Mouse (Mus musculus): Measurements from ENCODE around the gene Cngb1. TPM values are rescaled to one million over a fixed set of nuclear protein-coding genes. Genes with fewer than 3 reads are reported as not detected.
"Not testable (repeated sequence)": the region's sequence is repeated elsewhere in the genome, so short reads cannot be mapped to it uniquely, and the experiment has no call there.

Cngb1 gene
- total RNA-seq, 2 experiments from 2014 or later, result 0.75 to 0.86 TPM

- DNase-seq (ENCODE audit: low spot score), result no peak
Observed at GRCm38 (mm10) chr8:95255611-95256010, 50.8 kb downstream of the Cngb1 start.

GRCm38 (mm10) chr8:95254564-95255434, 51.6 kb downstream of the Cngb1 start:
- intact Hi-C loops (cut with DNase I), result loop anchor here (1.0 to 5.0 kb wide), 3 partner anchors 48 to 183 kb away; partner anchors contain the start of gene Zfp319
- DNase-seq (ENCODE audit: low spot score), result peak; percentile 88

More at GRCm38 (mm10) chr8:95255611-95256010, 50.8 kb downstream of the Cngb1 start:
- intact Hi-C loops (cut with DNase I), result loop anchor here (1.0 to 5.0 kb wide), 2 partner anchors 47 to 182 kb away; no protein-coding TSS in a partner anchor

GRCm38 (mm10) chr8:95252056-95252455, 54.3 kb downstream of the Cngb1 start:
- intact Hi-C loops (cut with DNase I), result no loop called here
- DNase-seq (ENCODE audit: low spot score), result no peak

- no peak for DNase-seq (ENCODE audit: low spot score)
- intact Hi-C loops (cut with DNase I), result no loop called here
Observed at GRCm38 (mm10) chr8:95249847-95250246, 56.5 kb downstream of the Cngb1 start.

GRCm38 (mm10) chr8:95247277-95247676, 59.1 kb downstream of the Cngb1 start:
- DNase-seq (ENCODE audit: low spot score), result no peak
- intact Hi-C loops (cut with DNase I), result no loop called here

GRCm38 (mm10) chr8:95245180-95245579, 61.2 kb downstream of the Cngb1 start:
- DNase-seq (ENCODE audit: low spot score), result peak; percentile 41
- intact Hi-C loops (cut with DNase I), result no loop called here

- intact Hi-C loops (cut with DNase I), result no loop called here
Observed at GRCm38 (mm10) chr8:95243853-95244252, 62.5 kb downstream of the Cngb1 start.

GRCm38 (mm10) chr8:95242826-95243571, 63.4 kb downstream of the Cngb1 start:
- no peak for DNase-seq (ENCODE audit: low spot score)
- intact Hi-C loops (cut with DNase I), result no loop called here

More at GRCm38 (mm10) chr8:95243853-95244252, 62.5 kb downstream of the Cngb1 start:
- DNase-seq (ENCODE audit: low spot score), result no peak

GRCm38 (mm10) chr8:95242099-95242825, 64.1 kb downstream of the Cngb1 start:
- DNase-seq (ENCODE audit: low spot score), result no peak
- intact Hi-C loops (cut with DNase I), result no loop called here

GRCm38 (mm10) chr8:95235683-95236082, 70.7 kb downstream of the Cngb1 start:
- intact Hi-C loops (cut with DNase I), result loop anchor here (10.0 kb wide), 1 partner anchor 291 kb away; no protein-coding TSS in a partner anchor
- DNase-seq (ENCODE audit: low spot score), result peak; percentile 20

GRCm38 (mm10) chr8:95230086-95230485, 76.3 kb downstream of the Cngb1 start:
- intact Hi-C loops (cut with DNase I), result loop anchor here (10.0 kb wide), 1 partner anchor 285 kb away; no protein-coding TSS in a partner anchor
- DNase-seq (ENCODE audit: low spot score), result not testable (repeated sequence)

- DNase-seq (ENCODE audit: low spot score), result no peak
- intact Hi-C loops (cut with DNase I), result no loop called here
Observed at GRCm38 (mm10) chr8:95227151-95227468, 79.3 kb downstream of the Cngb1 start.

- intact Hi-C loops (cut with DNase I), result no loop called here
- DNase-seq (ENCODE audit: low spot score), result no peak
Observed at GRCm38 (mm10) chr8:95226251-95227150, 79.9 kb downstream of the Cngb1 start.

- intact Hi-C loops (cut with DNase I), result no loop called here
- DNase-seq (ENCODE audit: low spot score), result no peak
Observed at GRCm38 (mm10) chr8:95223969-95224368, 82.4 kb downstream of the Cngb1 start.

GRCm38 (mm10) chr8:95221045-95221444, 85.3 kb downstream of the Cngb1 start:
- intact Hi-C loops (cut with DNase I), result no loop called here
- no peak for DNase-seq (ENCODE audit: low spot score)

GRCm38 (mm10) chr8:95220571-95220998, 85.8 kb downstream of the Cngb1 start:
- no peak for DNase-seq (ENCODE audit: low spot score)

GRCm38 (mm10) chr8:95219623-95220022, 86.8 kb downstream of the Cngb1 start:
- intact Hi-C loops (cut with DNase I), result no loop called here
- DNase-seq (ENCODE audit: low spot score), result no peak

More at GRCm38 (mm10) chr8:95220571-95220998, 85.8 kb downstream of the Cngb1 start:
- intact Hi-C loops (cut with DNase I), result no loop called here

GRCm38 (mm10) chr8:95215709-95216360, 90.5 kb downstream of the Cngb1 start:
- DNase-seq (ENCODE audit: low spot score), result no peak
- intact Hi-C loops (cut with DNase I), result no loop called here
